Mouse (Mus musculus): ENCODE results near the gene Prtn3. TPM values are rescaled to one million over a fixed set of nuclear protein-coding genes. Genes with fewer than 3 reads are reported as not detected.

Gene Prtn3
- polyA plus RNA-seq, 1 experiment, result not detected

DNA sequence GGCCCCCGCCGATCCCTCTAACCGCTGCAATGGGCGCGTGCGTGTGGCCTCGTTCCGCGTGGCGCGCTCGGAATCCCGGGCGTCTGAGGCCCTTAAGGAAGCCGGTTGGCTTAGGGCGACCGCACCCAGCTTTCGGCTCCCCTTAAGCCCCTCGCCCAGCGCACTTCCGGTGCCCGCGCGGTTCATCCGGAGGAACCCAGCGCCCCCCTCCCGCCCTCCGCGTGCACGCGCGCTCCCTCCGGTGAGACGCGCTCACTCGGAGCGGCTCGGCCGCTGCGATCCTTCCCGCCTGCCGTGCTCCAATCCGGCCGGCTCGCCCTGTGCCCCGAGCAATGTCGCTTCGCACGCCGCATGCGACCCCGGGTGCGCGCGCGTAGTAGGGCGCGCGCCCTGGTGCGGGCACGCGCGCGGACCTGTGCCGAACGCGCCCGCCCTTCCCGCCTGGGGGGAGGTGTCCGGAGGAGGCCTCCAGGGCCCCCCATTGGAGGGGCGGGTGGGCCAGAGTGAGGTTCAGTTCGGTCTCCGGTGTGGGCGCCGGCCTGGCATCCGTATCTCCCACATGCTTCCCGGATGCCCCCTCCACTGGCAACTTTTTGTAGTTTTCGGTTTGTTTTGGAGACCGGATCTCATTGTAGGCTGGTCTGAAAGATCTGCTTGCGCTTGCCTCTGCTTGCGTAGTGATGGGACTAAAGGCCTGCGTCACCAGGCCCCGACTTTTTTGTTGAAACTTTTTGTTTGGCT lies 19.3 kb upstream of the Prtn3 start:
- Histone ChIP-seq H3K4me3 (ENCODE audit: insufficient read depth, low read length) (peak overlapping the region; percentile 97), H3K4me1 (ENCODE audit: control insufficient read depth, insufficient read depth, low read length) (peaks cover 13% of the 10 kb centered on the region; the same call in 1 of the 2 replicates), H3K27ac (ENCODE audit: insufficient read depth, low read length) (peak overlapping the region; percentile 94)
- TF ChIP-seq POLR2A (IDR thresholded peaks at IDR 0.05; ENCODE audit: low read depth, low read length) (no peak; the same call in none of the 2 replicates), CTCF (IDR thresholded peaks at IDR 0.05; ENCODE audit: borderline replicate concordance, insufficient read depth, low read length) (no peak)

GRCm38 (mm10) chr10:79855558-79856184 lies 18.6 kb upstream of the Prtn3 start:
- Histone ChIP-seq H3K4me3 (ENCODE audit: insufficient read depth, low read length) (peak overlapping the region; percentile 97), H3K27ac (ENCODE audit: insufficient read depth, low read length) (peak overlapping the region; percentile 94), H3K4me1 (ENCODE audit: control insufficient read depth, insufficient read depth, low read length) (peaks cover 13% of the 10 kb centered on the region; the same call in 1 of the 2 replicates)
- TF ChIP-seq POLR2A (IDR thresholded peaks at IDR 0.05; ENCODE audit: low read depth, low read length) (no peak; the same call in 1 of the 2 replicates), CTCF (IDR thresholded peaks at IDR 0.05; ENCODE audit: borderline replicate concordance, insufficient read depth, low read length) (no peak)

GRCm38 (mm10) chr10:79856280-79856679 lies 18.0 kb upstream of the Prtn3 start:
- Histone ChIP-seq H3K4me1 (ENCODE audit: control insufficient read depth, insufficient read depth, low read length) (peaks cover 13% of the 10 kb centered on the region; the same call in 1 of the 2 replicates), H3K27ac (ENCODE audit: insufficient read depth, low read length) (no peak overlapping the region), H3K4me3 (ENCODE audit: insufficient read depth, low read length) (peak overlapping the region; percentile 97)
- TF ChIP-seq POLR2A (IDR thresholded peaks at IDR 0.05; ENCODE audit: low read depth, low read length) (no peak), CTCF (IDR thresholded peaks at IDR 0.05; ENCODE audit: borderline replicate concordance, insufficient read depth, low read length) (no peak)

- TF ChIP-seq POLR2A (IDR thresholded peaks at IDR 0.05; ENCODE audit: low read depth, low read length), result no peak
- TF ChIP-seq CTCF (IDR thresholded peaks at IDR 0.05; ENCODE audit: borderline replicate concordance, insufficient read depth, low read length), result no peak
- H3K27ac ChIP-seq (ENCODE audit: insufficient read depth, low read length), result no peak overlapping the region
- H3K4me3 ChIP-seq (ENCODE audit: insufficient read depth, low read length), result peak overlapping the region; percentile 97
- peaks cover 9% of the 10 kb centered on the region; the same call in 1 of the 2 replicates for H3K4me1 ChIP-seq (ENCODE audit: control insufficient read depth, insufficient read depth, low read length)
Measured at GRCm38 (mm10) chr10:79856704-79857451, 17.4 kb upstream of the Prtn3 start.

GRCm38 (mm10) chr10:79857452-79857811 lies 16.8 kb upstream of the Prtn3 start:
- peak overlapping the region; percentile 97 for H3K4me3 ChIP-seq (ENCODE audit: insufficient read depth, low read length)
- H3K27ac ChIP-seq (ENCODE audit: insufficient read depth, low read length), result no peak overlapping the region
- peaks cover 5% of the 10 kb centered on the region; the same call in 1 of the 2 replicates for H3K4me1 ChIP-seq (ENCODE audit: control insufficient read depth, insufficient read depth, low read length)
- TF ChIP-seq CTCF (IDR thresholded peaks at IDR 0.05; ENCODE audit: borderline replicate concordance, insufficient read depth, low read length) (no peak), POLR2A (IDR thresholded peaks at IDR 0.05; ENCODE audit: low read depth, low read length) (no peak)

DNA sequence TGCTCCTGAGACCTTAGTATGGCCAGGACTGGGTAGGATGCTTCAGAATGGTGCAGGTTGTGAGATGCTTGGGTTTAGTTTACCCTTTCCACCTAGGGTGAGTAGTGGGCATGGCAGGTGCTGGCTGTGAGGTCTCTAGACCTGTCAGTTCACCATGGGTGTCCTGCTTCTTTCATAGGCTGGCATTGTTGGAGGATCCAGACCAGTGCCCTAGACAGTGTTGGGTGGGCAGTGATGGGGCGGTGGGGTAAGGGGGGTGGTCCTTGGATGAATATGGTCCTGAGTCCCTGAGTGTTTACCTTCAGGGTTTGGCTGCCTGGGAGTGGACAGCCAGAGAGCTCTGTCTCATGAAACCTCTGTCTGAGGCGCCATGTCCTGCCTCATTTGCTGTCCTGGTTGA lies 16.4 kb upstream of the Prtn3 start:
- Histone ChIP-seq H3K27ac (ENCODE audit: insufficient read depth, low read length) (no peak overlapping the region), H3K4me3 (ENCODE audit: insufficient read depth, low read length) (peak overlapping the region; percentile 97), H3K4me1 (ENCODE audit: control insufficient read depth, insufficient read depth, low read length) (no peaks in the 10 kb centered on the region)
- TF ChIP-seq CTCF (IDR thresholded peaks at IDR 0.05; ENCODE audit: borderline replicate concordance, insufficient read depth, low read length) (no peak), POLR2A (IDR thresholded peaks at IDR 0.05; ENCODE audit: low read depth, low read length) (no peak)

- TF ChIP-seq POLR2A (IDR thresholded peaks at IDR 0.05; ENCODE audit: low read depth, low read length) (no peak), CTCF (IDR thresholded peaks at IDR 0.05; ENCODE audit: borderline replicate concordance, insufficient read depth, low read length) (no peak)
- Histone ChIP-seq H3K4me1 (ENCODE audit: control insufficient read depth, insufficient read depth, low read length) (no peaks in the 10 kb centered on the region), H3K27ac (ENCODE audit: insufficient read depth, low read length) (no peak overlapping the region)
Measured at GRCm38 (mm10) chr10:79858416-79859074, 15.7 kb upstream of the Prtn3 start.

GRCm38 (mm10) chr10:79859116-79859515 lies 15.2 kb upstream of the Prtn3 start:
- TF ChIP-seq CTCF (IDR thresholded peaks at IDR 0.05; ENCODE audit: borderline replicate concordance, insufficient read depth, low read length), result no peak
- no peak for TF ChIP-seq POLR2A (IDR thresholded peaks at IDR 0.05; ENCODE audit: low read depth, low read length)
- H3K4me3 ChIP-seq (ENCODE audit: insufficient read depth, low read length), result no peak overlapping the region
- no peaks in the 10 kb centered on the region for H3K4me1 ChIP-seq (ENCODE audit: control insufficient read depth, insufficient read depth, low read length)
- no peak overlapping the region for H3K27ac ChIP-seq (ENCODE audit: insufficient read depth, low read length)

More at GRCm38 (mm10) chr10:79858416-79859074, 15.7 kb upstream of the Prtn3 start:
- H3K4me3 ChIP-seq (ENCODE audit: insufficient read depth, low read length), result peak overlapping the region; percentile 97

Measured in embryonic fibroblast, embryonic 13.5 days (primary cell).